Mouse (Mus musculus): ENCODE data around the gene Ap2m1. TPM values are rescaled to one million over a fixed set of nuclear protein-coding genes. Genes with fewer than 3 reads are reported as not detected.
A peak's percentile ranks its signal among the peaks of the same experiment; 100 is the strongest.

Ap2m1 gene
- polyA plus RNA-seq, 1 experiment from 2014 or later, result 616 TPM

DNA sequence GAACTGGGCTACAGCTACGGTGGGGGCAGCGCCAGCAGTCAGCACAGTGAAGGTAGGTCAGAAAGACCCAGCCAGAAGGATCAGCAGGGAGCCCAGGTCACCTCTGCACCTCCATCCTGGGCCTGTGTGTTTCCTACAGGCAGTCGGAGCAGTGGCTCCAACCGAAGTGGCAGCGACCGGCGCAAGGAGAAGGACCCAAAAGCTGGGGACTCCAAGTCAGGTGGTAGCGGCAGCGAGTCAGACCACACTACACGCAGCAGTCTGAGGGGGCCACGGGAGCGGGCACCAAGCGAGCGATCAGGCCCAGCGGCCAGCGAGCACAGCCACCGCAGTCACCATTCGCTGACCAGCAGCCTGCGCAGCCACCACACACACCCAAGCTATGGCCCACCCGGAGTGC, 4.3 kb upstream of the Ap2m1 start:
- Histone ChIP-seq H3K4me3 (replicated peaks) (no peak overlapping the region), H3K9me3 (no peaks in the 10 kb centered on the region), H3K27ac (no peak overlapping the region), H3K36me3 (peaks cover 79% of the 10 kb centered on the region), H3K4me1 (replicated peaks) (no peaks in the 10 kb centered on the region), H3K4me2 (no peak overlapping the region), H3K27me3 (no peaks in the 10 kb centered on the region), H3K9ac (replicated peaks) (no peak overlapping the region)
- 95% methylated on average over 20 of the region's 20 CpGs for WGBS
- ATAC-seq (ENCODE audit: insufficient number of reproducible peaks, insufficient read depth, low FRiP score, low TSS enrichment, low read depth), result no peak

DNA sequence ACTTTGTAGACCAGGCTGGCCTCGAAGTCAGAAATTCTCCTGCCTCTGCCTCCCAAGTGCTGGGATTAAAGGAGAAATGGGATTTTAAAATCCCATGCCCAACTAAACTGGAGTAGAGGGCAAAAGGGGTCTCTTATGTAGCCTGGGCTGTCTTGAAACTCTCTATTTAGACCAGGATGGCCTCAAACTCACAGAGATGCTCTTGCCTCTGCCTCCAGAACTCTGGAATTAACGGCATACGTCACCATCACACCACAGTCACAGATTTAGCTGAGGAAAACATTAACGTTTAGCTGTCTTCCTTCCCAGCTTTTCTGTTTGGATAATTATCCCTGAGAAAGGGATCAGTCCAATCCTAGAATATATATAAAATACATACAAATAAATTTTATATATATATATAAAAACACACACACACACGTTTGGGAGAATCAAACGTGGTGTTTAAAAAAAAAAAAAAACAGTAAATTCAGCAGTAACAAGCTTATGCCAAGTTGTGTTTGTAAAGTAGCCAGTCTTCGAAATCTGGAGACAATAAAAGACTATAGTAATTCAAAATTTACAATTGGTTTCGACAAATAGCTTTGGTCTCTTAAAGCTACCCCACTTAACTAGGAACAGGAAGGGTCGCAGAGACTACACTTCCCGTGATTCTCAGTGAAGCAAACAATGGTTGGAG, 522 bp upstream of the Ap2m1 start:
- Histone ChIP-seq H3K9ac (replicated peaks) (no peak overlapping the region), H3K4me1 (replicated peaks) (peaks cover 24% of the 10 kb centered on the region), H3K27me3 (no peaks in the 10 kb centered on the region), H3K9me3 (no peaks in the 10 kb centered on the region), H3K4me2 (no peak overlapping the region), H3K4me3 (replicated peaks) (peak overlapping the region; percentile 86; the same call in 1 of the 2 replicates), H3K27ac (no peak overlapping the region), H3K36me3 (peaks cover 67% of the 10 kb centered on the region)
- WGBS, result 48% methylated on average over 10 of the region's 10 CpGs
- no peak for ATAC-seq (ENCODE audit: insufficient number of reproducible peaks, insufficient read depth, low FRiP score, low TSS enrichment, low read depth)

DNA sequence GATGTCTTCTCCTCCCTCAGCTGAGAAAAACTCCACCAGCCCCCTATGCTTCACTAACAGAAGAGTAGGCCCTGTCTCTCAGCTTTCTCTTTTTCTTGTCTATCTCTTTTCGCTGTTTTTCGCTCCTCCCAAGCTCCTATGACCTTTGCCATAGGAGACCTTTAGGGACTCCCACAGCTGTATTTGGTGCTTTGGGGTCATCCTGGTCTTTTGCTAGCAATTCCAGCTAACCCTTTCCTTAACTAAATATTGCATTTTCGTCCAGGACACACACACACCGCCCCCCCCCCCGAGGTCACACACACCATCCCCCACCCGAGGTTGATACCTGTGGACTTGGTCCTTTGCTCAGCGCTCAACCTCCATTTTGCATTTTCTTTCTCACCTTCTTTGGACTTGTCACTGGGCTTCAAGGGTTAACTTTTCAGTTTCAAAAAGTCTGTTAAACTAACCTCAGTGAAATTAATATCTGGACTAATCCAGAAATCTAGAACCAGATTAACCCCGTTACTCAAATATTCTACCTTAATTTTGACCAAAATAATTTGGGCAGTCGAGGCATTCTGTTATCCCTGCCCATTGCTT, 895 bp downstream of the Ap2m1 start:
- Histone ChIP-seq H3K27me3 (no peaks in the 10 kb centered on the region), H3K9me3 (no peaks in the 10 kb centered on the region), H3K4me1 (replicated peaks) (peaks cover 24% of the 10 kb centered on the region), H3K4me3 (replicated peaks) (peak overlapping the region; percentile 86), H3K27ac (no peak overlapping the region), H3K4me2 (peak overlapping the region; percentile 69), H3K9ac (replicated peaks) (peak overlapping the region; percentile 94), H3K36me3 (peaks cover 67% of the 10 kb centered on the region)
- 36% methylated on average over 9 of the region's 9 CpGs for WGBS
- ATAC-seq (ENCODE audit: insufficient number of reproducible peaks, insufficient read depth, low FRiP score, low TSS enrichment, low read depth), result no peak

DNA sequence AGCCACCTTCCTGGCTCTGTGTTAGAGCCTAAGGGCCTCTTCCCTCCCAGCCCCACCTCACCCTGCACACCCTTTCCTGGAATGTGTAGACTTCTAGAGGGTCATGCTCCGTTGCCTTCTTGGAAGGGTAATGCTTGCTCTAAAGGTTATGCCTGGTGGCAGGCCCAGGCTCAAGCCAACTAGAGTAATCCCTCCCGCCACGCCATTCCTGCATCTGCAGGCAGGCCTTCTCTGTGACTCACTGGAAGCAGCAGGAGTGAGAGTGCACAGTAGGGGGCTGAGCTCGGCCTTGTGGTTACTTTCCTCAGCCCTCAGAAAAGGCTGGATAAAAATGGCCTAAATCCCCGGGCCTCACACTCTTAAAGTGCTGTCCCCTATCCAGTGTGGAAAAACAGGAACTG, 1.8 kb downstream of the Ap2m1 start:
- Histone ChIP-seq H3K4me2 (peak overlapping the region; percentile 69), H3K4me1 (replicated peaks) (peaks cover 24% of the 10 kb centered on the region), H3K27me3 (no peaks in the 10 kb centered on the region), H3K27ac (no peak overlapping the region), H3K36me3 (peaks cover 67% of the 10 kb centered on the region), H3K9ac (replicated peaks) (peak overlapping the region; percentile 53; the same call in 1 of the 2 replicates), H3K9me3 (no peaks in the 10 kb centered on the region), H3K4me3 (replicated peaks) (peak overlapping the region; percentile 86)
- 39% methylated on average over 5 of the region's 5 CpGs for WGBS
- no peak for ATAC-seq (ENCODE audit: insufficient number of reproducible peaks, insufficient read depth, low FRiP score, low TSS enrichment, low read depth)

DNA sequence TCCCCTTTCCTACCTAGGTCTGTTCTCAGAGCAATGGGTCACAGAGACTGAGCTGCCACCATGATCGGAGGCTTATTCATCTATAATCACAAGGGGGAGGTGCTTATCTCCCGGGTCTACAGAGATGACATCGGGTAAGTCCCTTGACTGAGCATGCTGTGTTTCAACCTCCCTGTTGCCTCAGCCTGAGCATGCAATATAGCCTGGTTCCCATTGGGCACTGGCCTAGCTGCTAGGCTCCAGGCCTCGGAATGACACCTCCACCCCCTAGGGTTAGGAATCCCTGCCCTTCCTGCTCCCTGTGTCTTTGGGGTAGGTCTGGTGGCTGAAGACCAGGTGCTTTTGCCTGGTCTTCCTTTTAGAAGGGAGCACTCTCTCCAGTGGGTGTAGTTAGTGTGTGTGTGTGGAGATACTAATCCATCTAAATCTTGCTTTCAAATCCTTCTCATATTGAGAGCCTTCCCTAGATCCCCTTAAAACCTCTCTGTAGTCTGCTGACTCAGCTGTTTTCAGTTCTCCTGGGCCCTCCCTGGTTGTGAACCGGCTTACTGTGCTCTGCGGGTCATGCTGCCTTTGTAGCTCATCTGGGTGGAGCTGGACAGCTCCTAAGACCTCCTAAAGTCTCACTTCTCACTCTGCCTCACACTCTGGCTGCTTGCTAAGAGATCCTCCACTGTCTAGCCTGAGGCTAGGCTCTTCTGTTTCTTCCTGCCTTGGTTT, 2.5 kb downstream of the Ap2m1 start:
- H3K4me3 ChIP-seq (replicated peaks), result peak overlapping the region; percentile 86
- peak overlapping the region; percentile 53; the same call in 1 of the 2 replicates for H3K9ac ChIP-seq (replicated peaks)
- peaks cover 24% of the 10 kb centered on the region for H3K4me1 ChIP-seq (replicated peaks)
- 63% methylated on average over 6 of the region's 6 CpGs for WGBS
- ATAC-seq (ENCODE audit: insufficient number of reproducible peaks, insufficient read depth, low FRiP score, low TSS enrichment, low read depth), result no peak
- peaks cover 67% of the 10 kb centered on the region for H3K36me3 ChIP-seq
- H3K27me3 ChIP-seq, result no peaks in the 10 kb centered on the region
- no peak overlapping the region for H3K27ac ChIP-seq
- no peaks in the 10 kb centered on the region for H3K9me3 ChIP-seq
- peak overlapping the region; percentile 69 for H3K4me2 ChIP-seq

DNA sequence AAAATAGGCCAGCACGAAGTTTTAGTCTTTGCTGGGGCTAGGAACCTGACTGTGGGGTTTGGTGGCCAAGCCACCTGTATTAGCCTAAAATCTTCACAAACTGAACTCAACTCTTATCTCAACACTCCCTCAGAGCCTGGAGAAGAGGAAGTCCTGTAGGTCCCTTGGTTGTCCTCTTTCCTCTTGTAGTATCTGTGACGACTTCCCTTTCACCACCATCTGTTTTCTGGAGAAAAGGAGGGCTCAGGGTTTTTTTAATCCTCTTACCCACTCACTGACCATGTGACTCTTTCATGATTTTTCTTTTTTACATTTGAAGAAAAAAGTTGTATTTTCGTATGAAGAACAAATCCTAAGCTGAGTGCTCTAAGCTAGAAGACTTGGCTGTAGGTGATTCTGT, 4.4 kb downstream of the Ap2m1 start:
- Histone ChIP-seq H3K9ac (replicated peaks) (no peak overlapping the region), H3K9me3 (no peaks in the 10 kb centered on the region), H3K4me3 (replicated peaks) (no peak overlapping the region), H3K27me3 (no peaks in the 10 kb centered on the region), H3K4me2 (no peak overlapping the region), H3K27ac (no peak overlapping the region), H3K36me3 (peaks cover 72% of the 10 kb centered on the region), H3K4me1 (replicated peaks) (peaks cover 24% of the 10 kb centered on the region)
- no peak for ATAC-seq (ENCODE audit: insufficient number of reproducible peaks, insufficient read depth, low FRiP score, low TSS enrichment, low read depth)
- WGBS, result 71% methylated on average over 3 of the region's 3 CpGs

DNA sequence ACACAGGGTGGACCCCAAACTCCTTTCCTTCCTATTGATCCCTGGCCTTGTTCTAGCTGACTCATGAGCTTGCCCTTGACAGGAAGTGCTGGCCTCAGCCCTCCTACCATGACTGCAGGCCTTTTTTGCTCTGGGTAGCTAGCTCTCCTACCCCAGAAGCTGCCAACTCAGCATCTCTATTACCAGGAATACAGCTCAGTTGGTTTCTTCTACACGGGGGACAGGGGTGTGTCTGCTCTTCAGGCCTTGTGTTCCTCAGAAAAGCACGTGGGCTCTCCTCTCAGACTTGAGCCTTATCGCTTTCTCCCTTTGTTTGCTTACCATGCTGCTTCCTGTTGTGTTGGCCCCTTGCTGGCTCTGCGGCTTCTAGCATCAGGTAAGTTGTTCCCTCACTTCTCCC, 5.2 kb downstream of the Ap2m1 start:
- no peak overlapping the region for H3K4me3 ChIP-seq (replicated peaks)
- no peak overlapping the region for H3K4me2 ChIP-seq
- H3K4me1 ChIP-seq (replicated peaks), result peaks cover 24% of the 10 kb centered on the region
- no peak overlapping the region for H3K9ac ChIP-seq (replicated peaks)
- 89% methylated on average over 4 of the region's 4 CpGs for WGBS
- ATAC-seq (ENCODE audit: insufficient number of reproducible peaks, insufficient read depth, low FRiP score, low TSS enrichment, low read depth), result no peak
- H3K9me3 ChIP-seq, result no peaks in the 10 kb centered on the region
- no peaks in the 10 kb centered on the region for H3K27me3 ChIP-seq
- H3K36me3 ChIP-seq, result peaks cover 80% of the 10 kb centered on the region
- no peak overlapping the region for H3K27ac ChIP-seq

DNA sequence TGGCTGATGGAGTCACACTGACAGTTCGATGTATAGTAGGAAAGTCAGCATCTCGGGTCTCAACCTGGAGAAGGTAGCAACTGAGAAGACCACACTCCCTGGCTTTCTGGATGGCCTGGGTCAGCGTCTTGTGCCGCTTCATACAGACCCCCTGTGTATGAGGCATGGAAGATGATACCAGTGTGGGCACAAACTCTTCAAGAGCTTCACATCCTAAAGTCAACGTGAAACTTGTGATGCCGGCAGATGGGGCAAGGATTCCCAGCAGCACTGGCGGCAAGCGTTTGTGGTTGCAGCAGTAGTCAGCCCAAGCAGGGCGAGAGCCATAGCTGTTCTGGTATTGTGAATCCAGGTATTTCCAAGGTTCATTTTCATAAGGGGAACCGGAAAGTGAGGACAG, 10.4 kb downstream of the Ap2m1 start:
- ATAC-seq (ENCODE audit: insufficient number of reproducible peaks, insufficient read depth, low FRiP score, low TSS enrichment, low read depth), result no peak
- Histone ChIP-seq H3K9me3 (no peaks in the 10 kb centered on the region), H3K4me2 (no peak overlapping the region), H3K4me1 (replicated peaks) (peaks cover 15% of the 10 kb centered on the region), H3K4me3 (replicated peaks) (no peak overlapping the region), H3K9ac (replicated peaks) (no peak overlapping the region), H3K36me3 (peaks cover 62% of the 10 kb centered on the region), H3K27ac (no peak overlapping the region), H3K27me3 (no peaks in the 10 kb centered on the region)
- WGBS, result 92% methylated on average over 10 of the region's 10 CpGs

DNA sequence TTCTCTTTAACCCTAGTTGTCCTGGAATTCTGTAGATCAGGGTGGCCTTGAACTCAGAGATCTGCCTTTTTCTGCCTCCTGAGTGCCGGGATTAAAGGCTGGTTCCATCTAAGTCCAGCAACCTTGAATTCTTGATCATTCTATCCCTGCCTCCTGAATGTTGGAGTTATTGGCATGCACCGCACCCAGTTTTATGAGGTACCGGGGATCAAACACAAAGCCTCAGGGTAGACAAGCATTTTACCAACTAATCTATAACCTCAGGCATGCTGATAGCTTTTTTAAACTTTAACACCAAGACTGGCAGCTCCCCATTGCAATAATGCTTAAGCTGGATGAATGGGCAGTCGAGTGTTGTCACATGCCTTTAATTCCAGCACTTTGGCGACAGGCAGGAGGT, 12.1 kb downstream of the Ap2m1 start:
- Histone ChIP-seq H3K4me3 (replicated peaks) (peak overlapping the region; percentile 84), H3K27me3 (no peaks in the 10 kb centered on the region), H3K4me1 (replicated peaks) (peaks cover 15% of the 10 kb centered on the region), H3K27ac (peak overlapping the region; percentile 73), H3K9ac (replicated peaks) (peak overlapping the region; percentile 84; the same call in 1 of the 2 replicates), H3K9me3 (no peaks in the 10 kb centered on the region), H3K4me2 (peak overlapping the region; percentile 87), H3K36me3 (peaks cover 61% of the 10 kb centered on the region)
- ATAC-seq (ENCODE audit: insufficient number of reproducible peaks, insufficient read depth, low FRiP score, low TSS enrichment, low read depth), result no peak
- 42% methylated on average over 5 of the region's 5 CpGs for WGBS

DNA sequence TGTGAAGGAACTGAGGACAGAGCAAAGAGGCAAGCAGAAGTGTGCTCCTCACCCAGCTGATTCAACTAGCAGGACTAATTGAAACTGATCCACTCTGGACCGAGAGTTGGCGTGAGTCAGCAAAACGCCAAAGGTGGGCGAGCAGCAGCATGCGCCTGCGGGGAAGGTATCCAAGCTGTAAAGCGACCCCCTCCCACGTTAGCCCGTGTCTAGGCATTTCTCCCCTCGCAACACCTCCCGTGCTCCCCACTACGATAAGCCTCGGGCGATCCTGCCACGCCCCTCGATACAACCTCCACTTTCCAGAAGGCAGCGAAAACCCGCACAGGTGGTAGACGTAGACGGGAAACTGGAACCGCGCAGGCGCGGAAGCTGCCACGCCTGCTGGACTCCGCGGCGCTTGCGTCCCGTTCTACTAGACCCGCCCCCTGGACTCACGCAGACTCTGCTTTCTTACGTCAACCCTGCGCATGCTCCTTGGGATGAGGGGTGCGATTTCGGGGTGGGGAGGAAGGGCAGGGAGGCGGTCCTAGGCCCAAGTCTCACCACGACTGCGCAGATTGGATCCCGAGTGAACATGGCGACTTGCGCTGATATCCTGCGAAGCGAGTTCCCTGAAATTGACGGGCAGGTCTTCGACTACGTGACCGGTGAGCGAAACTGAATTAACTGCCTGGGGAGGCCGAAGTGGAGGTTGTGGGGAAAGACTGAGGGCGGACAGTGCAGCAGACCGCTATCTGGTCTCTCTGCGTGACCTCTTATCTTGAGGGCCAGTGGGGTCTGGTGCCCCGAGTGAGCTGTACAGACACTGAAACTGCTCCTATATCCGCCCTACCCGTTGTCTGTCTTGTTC, 13.0 kb downstream of the Ap2m1 start, which contains the start of gene Abcf3:
Gene Abcf3 (plus strand): TSS at position 482 of the 853 bp plus-strand sequence.
- peak within 1 kb of the TSS; percentile 73 for H3K27ac ChIP-seq
- peaks cover 15% of the 10 kb centered on the region for H3K4me1 ChIP-seq (replicated peaks)
- H3K36me3 ChIP-seq, result peaks cover 63% of the 10 kb centered on the region
- ATAC-seq (ENCODE audit: insufficient number of reproducible peaks, insufficient read depth, low FRiP score, low TSS enrichment, low read depth), result peak; percentile 98
- H3K9ac ChIP-seq (replicated peaks), result peak within 1 kb of the TSS; percentile 84
- no peaks in the 10 kb centered on the region for H3K9me3 ChIP-seq
- H3K27me3 ChIP-seq, result no peaks in the 10 kb centered on the region
- WGBS, result under 1% methylated on average over 56 of the region's 56 CpGs
- H3K4me3 ChIP-seq (replicated peaks), result peak within 1 kb of the TSS; percentile 84
- H3K4me2 ChIP-seq, result peak within 1 kb of the TSS; percentile 87

DNA sequence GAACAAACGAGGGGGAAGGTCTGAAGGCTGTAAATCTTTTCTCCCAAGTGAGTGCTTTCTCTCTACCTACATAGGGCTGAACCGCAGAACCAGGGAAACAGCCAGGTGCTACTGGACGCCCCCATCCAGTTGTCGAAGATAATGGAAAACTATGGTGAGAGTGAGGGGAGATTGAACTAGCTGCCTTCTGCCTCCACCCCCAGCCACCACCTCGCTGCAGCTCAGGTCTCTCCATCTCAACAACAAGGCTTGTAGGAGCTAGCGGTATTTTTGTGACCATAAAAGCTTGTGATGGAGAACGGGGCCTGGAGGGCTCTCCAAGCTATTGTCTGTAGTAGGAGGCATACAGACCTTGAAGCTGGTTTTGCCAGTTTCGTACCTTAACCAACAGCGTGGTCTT, 13.9 kb downstream of the Ap2m1 start:
- H3K36me3 ChIP-seq, result peaks cover 64% of the 10 kb centered on the region
- peak overlapping the region; percentile 84 for H3K4me3 ChIP-seq (replicated peaks)
- H3K4me2 ChIP-seq, result peak overlapping the region; percentile 87
- peaks cover 15% of the 10 kb centered on the region for H3K4me1 ChIP-seq (replicated peaks)
- no peak for ATAC-seq (ENCODE audit: insufficient number of reproducible peaks, insufficient read depth, low FRiP score, low TSS enrichment, low read depth)
- peak overlapping the region; percentile 84 for H3K9ac ChIP-seq (replicated peaks)
- no peak overlapping the region for H3K27ac ChIP-seq
- 49% methylated on average over 9 of the region's 9 CpGs for WGBS
- H3K27me3 ChIP-seq, result no peaks in the 10 kb centered on the region
- H3K9me3 ChIP-seq, result no peaks in the 10 kb centered on the region
